Mouse (Mus musculus): ENCODE measurements at regions not wholly inside any gene's neighbourhood (a gene's known extent, or its start where the extent isn't known, plus 50 kb on each side); places are given as distances from the start of the nearest gene placed in this dataset.

DNA sequence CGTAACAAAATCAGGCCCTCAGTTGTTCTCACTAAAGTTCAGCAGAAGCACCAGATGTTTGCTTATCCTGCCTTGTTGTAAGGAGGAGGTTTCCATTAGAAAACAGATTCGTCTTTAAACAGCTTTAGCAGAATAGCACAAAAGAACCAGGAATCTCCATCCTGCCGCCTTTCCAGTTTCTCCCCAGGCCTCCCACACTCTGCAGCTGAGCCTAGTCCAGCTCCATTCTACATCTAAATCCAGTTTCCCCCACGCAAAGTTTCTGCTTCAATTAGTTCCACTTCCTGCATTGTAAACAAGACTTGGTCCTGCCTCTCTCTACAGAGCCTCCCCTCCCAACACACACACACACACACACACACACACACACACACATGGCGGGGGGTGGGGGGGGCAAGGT is 95.1 kb upstream of the Plekhg1 start:
- TF ChIP-seq CTCF (IDR thresholded peaks at IDR 0.05; ENCODE audit: extremely low read depth, insufficient read length, insufficient replicate concordance, low read depth, low read length) (no peak), POLR2A (IDR thresholded peaks at IDR 0.05; ENCODE audit: low read depth, low read length) (no peak)
